Mouse (Mus musculus): ENCODE results near the gene Phf12. TPM values are rescaled to one million over a fixed set of nuclear protein-coding genes. Genes with fewer than 3 reads are reported as not detected.
"Not testable (repeated sequence)": the region's sequence is repeated elsewhere in the genome, so short reads cannot be mapped to it uniquely, and the experiment has no call there.

The Phf12 gene
- total RNA-seq, 2 experiments from 2014 or later = 25.9 to 64.3 TPM

DNA sequence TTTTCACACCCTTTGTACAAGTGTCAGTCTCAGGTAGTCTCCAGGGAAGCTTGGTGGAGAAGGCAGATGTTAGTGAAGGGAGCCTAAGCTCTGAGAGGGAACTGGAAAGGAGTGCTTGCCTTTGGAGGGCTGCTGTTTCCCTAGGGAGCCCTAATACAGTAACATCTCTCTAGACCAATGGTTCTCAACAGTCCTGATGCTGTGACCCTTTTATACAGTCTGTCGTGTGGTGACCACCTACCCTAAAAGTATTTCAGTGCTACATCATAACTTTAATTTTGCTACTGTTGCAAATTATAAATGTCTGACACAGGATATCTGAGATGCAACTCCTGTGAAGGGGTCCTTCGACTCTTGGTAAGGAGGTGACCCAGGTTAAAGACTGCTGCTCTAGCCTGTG lies 48.0 kb downstream of the Phf12 start:
- no peak for ATAC-seq (replicated peaks; ENCODE audit: poor library complexity)

DNA sequence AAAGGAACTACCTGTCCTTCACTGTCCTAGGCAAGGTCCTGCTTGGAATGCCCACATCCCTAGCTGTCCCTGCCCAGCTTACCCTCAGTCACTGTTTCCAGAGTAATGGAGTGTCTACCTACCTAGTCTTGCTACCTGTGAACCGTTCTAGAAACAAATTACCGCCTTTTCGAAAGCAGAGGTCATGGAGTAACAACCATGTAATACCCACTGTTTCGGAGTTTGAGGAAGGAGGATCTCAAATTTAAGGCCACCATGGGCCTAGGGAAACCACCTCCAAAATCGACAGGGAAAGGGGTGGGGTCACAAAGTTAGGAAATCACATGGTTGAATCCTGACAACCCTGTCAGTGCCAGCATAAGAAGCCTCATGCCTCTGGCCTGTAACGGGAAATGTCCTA lies 48.8 kb downstream of the Phf12 start:
- no peak for ATAC-seq (replicated peaks; ENCODE audit: poor library complexity)

DNA sequence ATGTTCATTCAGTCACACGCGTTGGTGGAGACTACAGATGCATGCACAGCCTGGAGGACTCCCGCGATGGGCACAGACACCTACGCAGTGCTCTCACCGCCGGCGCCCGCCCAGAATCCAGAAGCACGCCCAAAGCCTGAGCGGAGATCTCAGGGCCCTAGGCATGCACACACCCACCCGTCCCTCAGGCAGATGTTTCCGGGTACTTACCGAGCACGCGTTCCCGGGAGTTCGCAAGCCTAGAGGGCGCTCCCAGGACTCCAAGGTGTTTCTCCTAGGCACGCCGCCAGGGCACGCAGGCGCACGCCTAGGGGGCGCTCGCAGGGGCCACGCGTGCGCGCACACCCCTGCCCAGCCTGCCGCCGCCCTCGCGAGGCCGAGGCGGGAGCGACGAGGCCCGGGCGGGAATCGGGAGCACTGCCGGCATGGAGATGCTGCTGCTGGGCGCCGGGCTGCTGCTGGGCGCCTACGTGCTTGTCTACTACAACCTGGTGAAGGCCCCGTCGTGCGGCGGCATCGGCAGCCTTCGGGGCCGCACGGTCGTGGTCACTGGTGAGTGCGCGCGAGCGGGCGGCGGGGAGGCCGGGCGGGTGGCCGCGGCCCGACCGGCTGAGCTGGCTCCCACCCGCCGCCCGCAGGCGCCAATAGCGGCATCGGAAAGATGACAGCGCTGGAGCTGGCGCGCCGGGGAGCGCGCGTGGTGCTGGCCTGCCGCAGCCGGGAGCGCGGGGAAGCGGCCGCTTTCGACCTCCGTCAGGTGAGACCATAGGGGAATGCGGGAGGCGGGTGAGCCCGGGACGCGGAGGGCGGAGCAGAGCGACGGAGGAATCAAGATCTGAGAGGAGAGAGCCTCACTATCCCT lies 49.6 kb downstream of the Phf12 start, which contains the start of gene Dhrs13:
Gene Dhrs13, plus strand, starts transcription at position 334 of the 862 bp plus-strand sequence.
- peak; percentile 96 for ATAC-seq (replicated peaks; ENCODE audit: poor library complexity)

DNA sequence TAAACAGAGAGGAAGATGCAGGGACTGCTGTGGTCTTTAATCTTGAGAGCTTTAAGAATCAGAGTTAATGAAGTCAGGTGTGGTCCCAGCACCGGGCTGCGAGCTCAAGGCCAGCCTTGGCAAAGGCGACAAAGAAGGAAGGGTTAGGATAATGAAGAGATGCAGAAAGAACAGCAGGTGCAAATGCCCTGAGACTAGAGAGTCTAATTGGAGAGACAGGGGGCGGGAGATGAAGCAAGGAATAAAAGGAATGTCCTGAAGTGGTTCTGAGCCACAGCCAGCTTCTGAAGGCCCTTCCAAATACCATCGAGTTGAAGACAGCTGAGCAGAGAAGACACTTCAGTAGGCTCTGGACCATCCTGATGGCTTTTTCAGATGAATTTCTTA lies 50.2 kb downstream of the Phf12 start:
- no peak for ATAC-seq (replicated peaks; ENCODE audit: poor library complexity)

DNA sequence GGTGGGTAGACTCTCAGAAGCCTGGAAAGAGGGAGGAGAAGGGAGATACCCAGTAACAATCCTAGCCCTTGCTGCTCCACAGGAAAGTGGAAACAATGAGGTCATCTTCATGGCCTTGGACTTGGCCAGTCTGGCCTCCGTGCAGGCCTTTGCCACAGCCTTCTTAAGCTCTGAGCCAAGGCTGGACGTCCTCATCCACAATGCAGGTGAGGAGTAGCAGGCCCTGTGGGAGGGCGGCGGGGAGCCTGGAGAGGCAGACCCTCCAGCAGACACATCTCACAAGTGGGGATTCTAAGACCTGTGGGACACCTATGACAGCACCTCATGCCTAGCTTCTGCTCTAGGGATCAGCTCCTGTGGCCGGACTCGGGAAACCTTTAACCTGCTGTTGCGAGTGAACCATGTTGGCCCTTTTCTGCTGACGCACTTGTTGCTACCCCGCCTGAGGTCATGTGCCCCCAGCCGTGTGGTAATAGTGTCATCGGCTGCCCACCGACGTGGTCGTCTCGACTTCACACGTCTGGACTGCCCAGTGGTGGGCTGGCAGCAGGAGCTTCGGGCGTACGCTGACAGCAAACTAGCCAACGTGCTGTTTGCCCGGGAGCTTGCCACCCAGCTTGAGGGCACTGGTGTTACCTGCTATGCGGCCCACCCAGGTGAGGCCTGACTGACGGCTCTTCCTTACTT lies 51.5 kb downstream of the Phf12 start:
- no peak for ATAC-seq (replicated peaks; ENCODE audit: poor library complexity)

DNA sequence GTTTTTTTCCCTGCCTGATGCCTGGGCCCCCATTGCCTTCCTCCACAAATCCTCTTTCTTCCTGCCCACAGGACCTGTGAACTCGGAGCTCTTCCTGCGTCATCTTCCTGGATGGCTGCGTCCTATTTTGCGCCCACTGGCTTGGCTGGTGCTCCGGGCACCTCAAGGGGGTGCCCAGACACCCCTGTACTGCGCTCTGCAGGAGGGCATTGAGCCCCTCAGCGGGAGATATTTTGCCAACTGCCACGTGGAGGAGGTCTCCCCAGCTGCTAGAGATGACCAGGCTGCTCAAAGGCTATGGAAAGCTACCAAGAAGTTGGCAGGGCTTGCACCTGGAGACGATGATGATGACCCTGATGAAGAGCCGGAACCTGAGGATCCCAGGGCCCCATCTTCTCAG lies 54.2 kb downstream of the Phf12 start:
- ATAC-seq (replicated peaks; ENCODE audit: poor library complexity) = no peak

DNA sequence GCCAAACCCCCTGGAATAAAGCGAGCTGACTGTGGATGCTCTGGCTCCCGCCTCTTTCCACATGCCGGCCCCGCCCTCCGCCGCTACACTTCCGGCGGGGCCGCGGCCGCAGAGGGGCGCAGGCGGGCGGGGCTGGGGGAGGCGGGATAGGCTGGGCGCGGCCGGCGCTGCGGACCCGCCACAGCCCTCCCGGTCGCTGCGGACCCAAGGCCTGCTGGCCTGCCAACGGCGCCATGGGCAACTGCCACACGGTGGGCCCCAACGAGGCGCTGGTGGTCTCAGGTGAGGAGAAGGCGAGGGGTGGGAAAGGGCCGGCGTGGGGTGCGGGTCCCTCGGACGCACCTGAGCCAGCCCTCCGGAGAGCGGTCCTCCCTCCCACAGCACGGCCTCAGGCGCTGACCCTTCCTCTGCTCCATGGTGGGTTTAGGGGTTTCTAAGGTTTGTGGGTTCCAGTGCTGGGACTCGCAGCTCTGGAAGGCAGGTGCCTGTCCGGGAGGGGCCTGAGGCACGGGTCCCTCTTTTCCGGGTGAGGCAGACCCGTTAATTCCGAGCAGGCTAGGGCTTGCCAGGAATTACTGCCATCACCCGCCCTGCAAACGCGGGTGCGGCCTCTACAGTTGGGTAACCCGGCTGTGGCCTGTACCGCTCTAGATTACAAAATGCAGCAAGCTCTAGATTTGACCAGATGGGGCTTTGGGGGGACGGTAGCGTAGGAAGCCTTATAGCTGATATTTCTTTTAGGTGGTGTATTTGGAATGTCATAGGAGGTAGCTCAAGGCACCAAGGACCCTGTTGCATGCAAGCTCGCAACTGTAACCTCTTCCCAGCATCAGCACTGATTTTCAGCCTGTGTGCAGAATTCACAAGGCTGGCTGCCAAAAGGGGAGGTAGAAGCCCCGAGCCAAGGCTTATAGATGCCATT lies 55.5 kb downstream of the Phf12 start, which contains the start of gene Flot2:
Gene Flot2, plus strand, starts transcription at position 101 of the 922 bp plus-strand sequence.
- ATAC-seq (replicated peaks; ENCODE audit: poor library complexity) = peak; percentile 82

DNA sequence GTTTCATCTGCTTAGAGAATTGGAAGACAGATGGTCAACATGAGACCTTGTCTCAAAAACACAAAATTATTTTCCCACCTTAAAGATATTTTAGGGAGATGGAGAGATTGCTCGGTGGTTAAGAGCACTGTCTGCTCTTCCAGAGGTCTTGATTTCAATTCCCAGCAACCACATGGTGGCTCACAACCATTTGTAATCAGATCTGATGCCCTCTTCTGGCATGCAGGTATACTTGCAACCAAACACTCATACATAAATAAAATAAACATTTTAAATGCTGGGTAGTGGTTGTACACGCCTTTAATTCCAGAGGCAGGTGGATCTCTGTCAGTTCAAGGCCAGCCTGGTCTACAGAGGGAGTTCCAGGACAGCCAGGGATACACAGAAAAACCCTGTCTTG lies 58.3 kb downstream of the Phf12 start:
- no peak for ATAC-seq (replicated peaks; ENCODE audit: poor library complexity)

DNA sequence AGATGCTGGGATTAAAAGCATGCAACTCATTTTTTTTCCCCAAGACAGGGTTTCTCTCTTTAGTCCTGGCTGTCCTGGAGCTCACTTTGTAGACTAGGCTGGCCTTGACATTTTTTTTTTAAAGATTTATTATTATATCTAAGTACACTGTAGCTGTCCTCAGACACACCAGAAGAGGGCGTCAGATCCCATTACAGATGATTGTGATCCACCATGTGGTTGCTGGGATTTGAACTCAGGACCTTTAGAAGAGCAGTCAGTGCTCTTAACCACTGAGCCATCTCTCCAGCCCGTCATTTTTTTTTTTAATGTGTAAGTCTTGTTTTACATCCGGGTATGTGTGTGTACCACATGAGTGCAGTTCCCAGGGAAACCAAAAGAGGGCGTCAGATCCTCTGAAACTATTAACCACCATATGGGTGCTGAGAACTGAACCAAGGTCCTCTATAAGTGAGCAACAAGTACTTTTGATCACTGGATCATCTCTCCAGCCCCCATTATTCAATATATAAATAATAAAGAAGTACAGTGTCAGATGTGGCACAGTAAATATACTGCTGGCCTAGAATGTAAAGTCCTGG lies 59.8 kb downstream of the Phf12 start:
- ATAC-seq (replicated peaks; ENCODE audit: poor library complexity) = not testable (repeated sequence)

DNA sequence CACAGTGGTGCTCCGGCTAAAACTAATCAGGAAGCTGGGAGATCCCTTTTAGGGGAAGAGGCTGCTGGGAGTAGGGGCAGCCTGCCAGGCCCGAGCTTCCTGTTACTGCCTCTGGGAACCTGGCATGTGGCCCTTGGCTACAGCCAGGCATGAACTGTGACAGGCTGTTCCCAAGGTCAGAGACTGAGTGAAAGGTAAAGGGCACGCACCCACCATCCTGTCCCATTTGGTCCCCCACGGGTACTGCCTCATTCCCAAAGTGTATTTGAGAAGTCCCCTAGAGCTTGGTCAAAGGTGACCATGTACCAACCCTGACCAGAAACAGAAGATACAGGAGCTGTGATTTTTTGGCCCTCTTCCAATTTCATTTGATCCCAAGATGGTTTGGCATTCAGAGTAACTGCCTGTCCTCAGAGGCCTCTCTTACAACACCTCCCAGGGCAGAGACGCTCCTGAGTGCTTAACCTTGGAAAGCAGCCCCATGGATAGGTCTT lies 62.3 kb downstream of the Phf12 start:
- ATAC-seq (replicated peaks; ENCODE audit: poor library complexity) = peak; percentile 26; the same call in 1 of the 2 replicates

DNA sequence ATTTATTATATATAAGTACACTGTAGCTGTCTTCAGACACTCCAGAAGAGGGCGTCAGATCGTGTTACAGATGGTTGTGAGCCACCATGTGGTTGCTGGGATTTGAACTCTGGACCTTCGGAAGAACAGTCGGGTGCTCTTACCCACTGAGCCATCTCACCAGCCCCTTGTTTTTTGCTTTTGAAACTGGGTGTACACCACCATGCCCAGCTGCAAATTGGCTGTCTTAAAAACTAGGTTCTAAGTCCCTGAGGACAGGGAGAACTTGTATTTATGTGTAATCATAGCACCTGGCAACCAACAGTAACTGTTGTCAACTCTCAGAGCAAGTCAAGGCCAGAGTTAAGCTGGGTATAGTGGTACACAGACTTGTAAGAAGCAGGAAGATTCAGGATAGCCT lies 66.1 kb downstream of the Phf12 start:
- ATAC-seq (replicated peaks; ENCODE audit: poor library complexity) = not testable (repeated sequence)

DNA sequence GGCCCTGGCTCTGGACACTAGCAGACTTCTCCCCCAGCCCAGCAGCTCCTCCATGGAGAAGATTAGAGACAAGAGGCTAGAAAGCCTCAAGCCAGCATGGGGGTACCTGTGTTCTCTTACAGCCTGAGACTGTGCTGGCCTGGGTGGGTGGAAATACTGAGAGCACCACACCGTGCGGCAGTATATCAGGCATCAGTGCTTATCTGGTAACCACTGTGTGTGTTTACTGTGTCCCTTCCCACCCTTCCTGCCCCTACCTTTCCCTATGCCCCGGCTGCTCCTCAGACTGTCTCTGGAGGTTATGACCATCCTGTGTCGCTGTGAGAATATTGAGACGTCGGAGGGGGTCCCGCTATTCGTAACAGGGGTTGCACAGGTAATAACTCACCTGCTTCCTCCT lies 70.5 kb downstream of the Phf12 start:
- no peak for ATAC-seq (replicated peaks; ENCODE audit: poor library complexity)

DNA sequence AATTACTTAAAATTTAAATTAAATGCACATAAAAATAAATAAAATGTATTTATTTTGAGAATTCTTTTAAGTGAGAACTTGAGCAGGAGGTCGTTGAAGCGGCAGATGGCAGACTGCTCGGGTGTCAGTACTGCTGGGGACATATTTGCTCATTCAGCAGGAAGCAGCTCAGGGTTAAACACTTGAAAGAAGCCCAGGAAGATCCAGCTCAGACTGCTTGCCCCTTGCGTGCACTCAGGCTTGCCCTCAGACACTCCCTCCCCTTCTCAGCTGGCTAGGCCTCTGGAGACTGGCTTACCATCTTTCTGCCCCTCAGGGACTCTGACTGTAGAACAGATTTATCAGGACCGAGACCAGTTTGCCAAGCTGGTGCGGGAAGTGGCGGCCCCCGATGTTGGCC lies 74.4 kb downstream of the Phf12 start:
- no peak for ATAC-seq (replicated peaks; ENCODE audit: poor library complexity)

DNA sequence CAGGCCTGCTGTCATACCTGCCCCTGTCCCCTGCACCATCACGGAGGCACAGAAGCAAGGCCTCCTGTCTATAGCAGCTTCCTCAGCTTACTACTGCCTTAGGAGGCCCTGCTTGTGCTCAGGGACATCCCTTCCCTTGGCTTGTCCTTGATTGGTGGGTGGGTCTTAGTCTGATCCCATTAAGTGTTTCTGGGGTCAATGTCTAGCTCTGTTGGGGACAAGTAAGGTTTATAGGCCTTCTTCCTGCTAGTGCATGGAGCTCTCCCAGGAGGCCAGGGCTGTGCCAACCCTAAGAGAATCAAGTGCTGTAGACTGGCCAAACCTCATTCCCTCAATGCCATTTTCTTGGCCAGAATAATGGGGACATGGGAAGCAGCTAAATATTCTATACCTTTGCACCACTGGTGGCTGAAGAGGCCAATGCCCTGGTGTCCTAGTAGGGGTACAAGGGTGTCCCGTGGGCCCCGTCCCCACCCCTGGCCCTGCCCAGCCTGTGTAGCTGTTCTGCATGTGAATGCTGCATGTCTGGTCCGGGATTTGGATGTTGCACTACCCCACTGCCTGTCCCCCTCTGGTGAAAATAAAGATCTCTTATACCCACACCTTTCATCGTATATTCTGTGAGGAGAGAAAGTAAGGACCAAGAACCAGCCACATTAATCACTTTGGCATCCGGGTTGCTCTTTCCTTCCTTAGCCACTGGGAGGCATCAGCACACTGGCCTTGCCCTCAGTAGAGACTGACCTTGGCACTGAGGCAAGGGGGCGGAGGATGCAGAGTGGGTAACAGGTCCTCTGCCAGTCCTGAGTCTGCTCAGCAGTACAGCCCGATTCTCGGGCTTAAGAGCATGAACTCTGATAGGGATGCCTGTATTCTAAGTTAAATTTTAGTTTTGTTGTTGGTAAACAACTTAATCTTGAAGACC lies 77.5 kb downstream of the Phf12 start:
- peak; percentile 100 for ATAC-seq (replicated peaks; ENCODE audit: poor library complexity)

DNA sequence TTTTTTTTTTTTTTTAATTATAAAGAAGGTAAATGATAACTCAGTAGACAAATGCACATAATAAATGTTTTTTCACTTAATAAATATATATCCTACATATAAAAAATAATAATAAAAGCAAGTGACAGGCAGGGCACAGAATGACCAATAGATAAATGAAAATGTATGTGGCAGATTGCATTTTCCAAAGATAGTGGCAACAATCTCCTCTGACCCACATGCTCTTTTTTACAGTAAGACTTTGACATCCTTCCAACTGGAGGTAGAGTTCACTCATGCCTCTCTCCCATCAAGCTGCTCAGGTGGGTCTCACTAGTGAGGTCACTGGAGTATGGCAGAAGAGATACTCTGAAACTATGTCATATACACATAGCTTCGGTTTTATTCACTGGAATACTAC lies 80.0 kb downstream of the Phf12 start:
- no peak for ATAC-seq (replicated peaks; ENCODE audit: poor library complexity)

DNA sequence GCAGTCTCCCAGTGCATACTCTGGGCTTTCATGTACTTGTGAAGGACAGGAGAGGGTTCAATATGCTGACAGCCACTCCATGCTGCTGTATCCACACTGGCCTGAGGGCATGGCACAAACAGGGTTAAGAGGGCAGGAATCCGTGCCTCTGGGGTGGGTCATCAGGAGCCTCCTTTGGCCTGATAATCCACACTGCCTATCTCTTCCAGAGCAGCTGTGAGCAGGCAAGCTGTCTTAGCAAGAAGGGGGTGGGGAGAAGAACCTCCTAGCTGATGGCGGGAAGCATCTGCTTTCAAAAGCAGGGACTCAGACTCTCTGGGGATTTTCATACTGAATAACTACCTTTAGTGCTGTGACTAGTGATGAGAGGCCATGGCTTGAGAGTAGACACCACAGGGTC lies 83.4 kb downstream of the Phf12 start:
- ATAC-seq (replicated peaks; ENCODE audit: poor library complexity) = peak; percentile 77

DNA sequence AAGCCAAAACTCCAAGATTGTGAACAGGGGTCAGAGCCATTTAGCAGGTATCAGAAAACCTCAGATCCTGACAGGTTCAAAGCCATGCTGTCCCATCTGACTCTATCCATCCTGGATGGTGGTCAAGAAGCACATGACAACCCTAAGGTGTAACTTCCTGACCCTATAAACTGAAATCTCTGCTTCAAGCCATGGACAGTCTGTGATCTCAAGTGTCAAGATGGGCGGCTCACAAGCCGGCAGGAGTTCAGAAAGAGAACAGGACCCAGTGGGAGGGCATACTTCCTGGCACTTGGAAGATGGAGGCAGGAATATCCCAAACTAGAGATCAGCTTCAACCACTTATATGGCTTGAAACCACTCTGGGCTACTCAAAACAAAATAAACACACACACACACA lies 84.1 kb downstream of the Phf12 start:
- no peak for ATAC-seq (replicated peaks; ENCODE audit: poor library complexity)

DNA sequence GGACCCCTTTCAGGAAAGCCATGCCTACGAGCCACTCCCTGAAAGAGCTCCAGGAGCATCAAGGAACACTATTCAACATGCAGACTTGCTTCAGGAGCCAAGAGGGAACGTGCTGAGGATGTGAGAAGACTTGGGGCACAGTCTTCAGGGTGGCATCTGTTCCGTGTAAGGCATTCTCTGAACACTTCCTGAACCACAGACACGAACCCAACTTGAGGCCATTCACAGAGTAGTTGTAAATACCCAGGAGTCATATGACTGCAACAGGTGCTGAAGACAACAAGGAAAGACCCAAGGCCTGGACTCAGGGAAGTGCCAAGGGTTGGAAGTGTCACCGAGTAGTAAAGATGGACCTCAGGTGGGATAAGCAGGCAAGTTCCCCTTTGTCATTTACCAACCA lies 85.0 kb downstream of the Phf12 start:
- ATAC-seq (replicated peaks; ENCODE audit: poor library complexity) = no peak

DNA sequence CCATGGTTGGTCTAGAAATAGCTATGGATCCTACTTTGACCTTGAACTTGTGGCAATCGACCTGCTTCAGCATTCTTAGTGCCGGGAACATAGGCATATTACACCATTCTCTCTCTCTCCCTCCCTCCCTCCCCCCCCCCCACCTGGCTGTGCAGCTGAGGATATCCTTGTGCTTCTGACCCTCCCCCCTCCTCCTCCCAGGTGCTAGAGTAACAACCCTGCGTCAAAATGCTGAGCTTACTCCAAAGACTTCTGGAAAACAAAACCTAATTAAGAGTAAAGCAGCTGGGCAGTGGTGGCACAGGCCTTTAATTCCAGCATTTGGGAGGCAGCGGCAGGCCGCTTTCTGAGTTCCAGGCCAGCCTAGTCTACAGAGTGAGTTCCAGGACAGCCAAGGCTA lies 86.6 kb downstream of the Phf12 start:
- ATAC-seq (replicated peaks; ENCODE audit: poor library complexity) = no peak
